In the genomic region with DNA sequence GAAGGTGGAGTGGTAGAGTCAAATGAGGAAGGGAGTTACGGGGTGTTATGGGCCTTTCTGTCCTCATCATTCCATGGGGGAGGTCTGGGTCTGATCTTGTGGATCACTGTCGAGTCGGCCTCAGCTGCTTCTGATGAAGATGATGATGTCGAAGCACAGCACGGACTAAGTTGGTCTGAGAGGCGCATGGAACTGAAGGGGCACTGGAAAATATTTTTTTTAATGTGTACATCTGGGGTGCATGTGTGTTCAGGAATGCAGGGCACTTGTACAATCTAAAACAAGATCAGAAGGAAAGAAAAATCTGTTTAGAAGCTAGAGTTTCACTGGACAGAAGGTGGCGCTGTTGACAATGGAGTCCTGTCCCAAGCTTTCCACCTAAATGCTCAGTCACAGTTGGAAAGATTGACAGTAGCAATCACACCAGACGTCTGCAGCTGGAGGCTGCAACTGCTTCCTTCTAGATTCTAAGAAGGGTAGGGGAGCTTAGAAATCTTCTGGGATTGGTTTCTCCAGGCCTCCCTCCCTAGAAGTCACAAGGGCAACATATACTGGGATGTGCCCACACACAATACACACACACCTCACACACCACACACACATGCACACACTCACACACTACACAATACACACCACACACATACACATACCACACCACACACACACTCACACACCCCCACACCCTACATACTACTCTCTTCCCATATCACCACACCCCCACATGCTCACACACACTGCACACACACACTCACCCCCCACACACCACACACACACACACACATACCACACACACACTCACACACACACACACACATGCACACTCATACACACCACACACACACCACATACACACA, we compare ENCODE assay signal across 8 mouse cellular contexts. TPM values are rescaled to one million over a fixed set of nuclear protein-coding genes. Genes with fewer than 3 reads are reported as not detected.
DNase-seq lines count a peak whose midpoint lies in the region; ATAC-seq and TF ChIP-seq lines count a peak whose summit lies in the region.

No protein-coding gene starts in this region.

- no peak overlapping the region for H3K9ac ChIP-seq in forebrain, embryonic 14.5 days (ENCODE audit: low read length)
- no peak overlapping the region for H3K9ac ChIP-seq in intestine, postnatal 0 days (ENCODE audit: low read depth, low read length)
- H3K9ac ChIP-seq in limb, embryonic 15.5 days, result no peak overlapping the region

- DNase-seq in urinary bladder, postnatal 25 days (ENCODE audit: low spot score), result peak; percentile 56
- DNase-seq in urinary bladder, postnatal 4 days (ENCODE audit: low spot score in 2 of 2), result no peak
- peak; percentile 67 to 74 for DNase-seq in cerebellum, adult 18-20 months
- DNase-seq in forebrain, embryonic 14.5 days (ENCODE audit: low spot score), result peak; percentile 87
- no peak for DNase-seq in ovary, postnatal 10 days (ENCODE audit: low spot score)

- peak; percentile 48 for ATAC-seq in forebrain, embryonic 14.5 days
- 0 out of 2 replicates have a peak, but pooled peaks have one; percentile 51 for ATAC-seq in intestine, postnatal 0 days
- ATAC-seq in limb, embryonic 15.5 days (ENCODE audit: insufficient number of reproducible peaks, low FRiP score, low TSS enrichment, low read depth), result no peak
- 0 out of 2 replicates have a peak, but pooled peaks have one; percentile 15 for ATAC-seq in monocyte, adult 5-6 weeks (replicated peaks; ENCODE audit: insufficient number of reproducible peaks, low FRiP score, low TSS enrichment, poor library complexity, severe bottlenecking)

- no peak overlapping the region for H3K4me2 ChIP-seq in forebrain, embryonic 14.5 days (ENCODE audit: low read length)
- H3K4me2 ChIP-seq in intestine, postnatal 0 days (replicated peaks; ENCODE audit: low read depth), result no peak overlapping the region
- no peak overlapping the region for H3K4me2 ChIP-seq in limb, embryonic 15.5 days

- no peak overlapping the region for H3K27ac ChIP-seq in forebrain, embryonic 14.5 days (ENCODE audit: low read depth, low read length)
- H3K27ac ChIP-seq in intestine, postnatal 0 days (ENCODE audit: low read depth, low read length), result no peak overlapping the region
- H3K27ac ChIP-seq in limb, embryonic 15.5 days, result 0 out of 2 replicates have a peak overlapping the region, but pooled peaks have one; percentile 24

- TF ChIP-seq CTCF in intestine, postnatal 0 days (IDR thresholded peaks at IDR 0.05; ENCODE audit: low read depth), result peak; percentile 82

- H3K27me3 ChIP-seq in forebrain, embryonic 14.5 days (replicated peaks; ENCODE audit: control insufficient read depth, insufficient read depth, low read length), result no peaks in the 10 kb centered on the region
- H3K27me3 ChIP-seq in intestine, postnatal 0 days (replicated peaks; ENCODE audit: control insufficient read depth, insufficient read depth, low read length), result no peaks in the 10 kb centered on the region
- H3K27me3 ChIP-seq in limb, embryonic 15.5 days, result peaks cover 6% of the 10 kb centered on the region; the same call in 1 of the 2 replicates

- no peaks in the 10 kb centered on the region for H3K36me3 ChIP-seq in forebrain, embryonic 14.5 days (ENCODE audit: control insufficient read depth, insufficient read depth, low read length)
- no peaks in the 10 kb centered on the region for H3K36me3 ChIP-seq in intestine, postnatal 0 days (ENCODE audit: control insufficient read depth, insufficient read depth)
- H3K36me3 ChIP-seq in limb, embryonic 15.5 days, result no peaks in the 10 kb centered on the region

- no peaks in the 10 kb centered on the region for H3K4me1 ChIP-seq in forebrain, embryonic 14.5 days (ENCODE audit: control insufficient read depth, insufficient read depth, low read length)
- no peaks in the 10 kb centered on the region for H3K4me1 ChIP-seq in intestine, postnatal 0 days (replicated peaks; ENCODE audit: control insufficient read depth, insufficient read depth, low read length)
- H3K4me1 ChIP-seq in limb, embryonic 15.5 days, result peaks cover 3% of the 10 kb centered on the region; the same call in 1 of the 2 replicates

- 35% methylated on average over 8 of the region's 8 CpGs for WGBS in forebrain, embryonic 14.5 days
- 56% methylated on average over 8 of the region's 8 CpGs for WGBS in intestine, postnatal 0 days
- 25% methylated on average over 8 of the region's 8 CpGs for WGBS in limb, embryonic 15.5 days

- no peak overlapping the region for H3K4me3 ChIP-seq in forebrain, embryonic 14.5 days (ENCODE audit: low read depth, low read length)
- H3K4me3 ChIP-seq in intestine, postnatal 0 days (ENCODE audit: low read depth, low read length), result no peak overlapping the region
- no peak overlapping the region for H3K4me3 ChIP-seq in limb, embryonic 15.5 days

- no peaks in the 10 kb centered on the region for H3K9me3 ChIP-seq in forebrain, embryonic 14.5 days (replicated peaks; ENCODE audit: control insufficient read depth, low read length)
- no peaks in the 10 kb centered on the region for H3K9me3 ChIP-seq in intestine, postnatal 0 days (ENCODE audit: control insufficient read depth)
- H3K9me3 ChIP-seq in limb, embryonic 15.5 days, result no peaks in the 10 kb centered on the region

RNA-seq across cellular contexts. Expression of a gene that starts 6.9 kb away (rescaled TPM):
- 1.5 and 2.1 TPM in 2 replicates for polyA plus RNA-seq in forebrain, embryonic 14.5 days (2014; fragmentation: Nextera tagmentation; extraction: Ambion mirVana)
- 0.99 and 1.2 TPM in 2 replicates for polyA plus RNA-seq in intestine, postnatal 0 days (2015; fragmentation: Nextera tagmentation; extraction: Ambion mirVana)
- polyA plus RNA-seq in limb, embryonic 15.5 days (2015; fragmentation: Nextera tagmentation; extraction: Ambion mirVana), result 2.2 and 2.5 TPM in 2 replicates
- total RNA-seq in monocyte, adult 5-6 weeks (2017), result 0.11 to 0.76 TPM (median 0.58 TPM) in 3 replicates

RNA-seq across cellular contexts. Expression of a gene that starts 59.4 kb away (rescaled TPM):
- polyA plus RNA-seq in forebrain, embryonic 14.5 days (2014; fragmentation: Nextera tagmentation; extraction: Ambion mirVana), result 44.9 and 48.8 TPM in 2 replicates
- 78.6 and 82.6 TPM in 2 replicates for polyA plus RNA-seq in intestine, postnatal 0 days (2015; fragmentation: Nextera tagmentation; extraction: Ambion mirVana)
- polyA plus RNA-seq in limb, embryonic 15.5 days (2015; fragmentation: Nextera tagmentation; extraction: Ambion mirVana), result 44.0 and 47.5 TPM in 2 replicates
- total RNA-seq in monocyte, adult 5-6 weeks (2017), result 12.3 to 25.5 TPM (median 24.2 TPM) in 3 replicates

Comparison
In these comparisons a context has a peak if more than half of its experiments do, and no peak if none do; other contexts are left out.
1. DNase-seq: peak in urinary bladder, postnatal 25 days (single experiment), cerebellum, adult 18-20 months (2 of 2) and forebrain, embryonic 14.5 days (single experiment); none in urinary bladder, postnatal 4 days (0 of 2) and ovary, postnatal 10 days (single experiment).